Mouse (Mus musculus) cortical plate, adult 2 months (tissue): ENCODE measurements around the gene Sox14. TPM values are rescaled to one million over a fixed set of nuclear protein-coding genes. Genes with fewer than 3 reads are reported as not detected.

ENCODE experiments used
- H3K27ac ChIP-seq: fragments of 200-500 bp; 2 replicates; pipeline ENCODE4 v1.5.1; 2012; ENCODE audit warnings: low read length, control low read depth, inconsistent platforms; ENCODE audit not compliant: insufficient read depth
- H3K4me1 ChIP-seq: fragments of 200-500 bp; 2 replicates; pipeline ENCODE4 v1.6.1; 2011; ENCODE audit warnings: low read length; ENCODE audit not compliant: control insufficient read depth, insufficient read depth
- H3K4me3 ChIP-seq: fragments of 200-500 bp; 2 replicates; pipeline ENCODE4 v1.5.1; 2011; ENCODE audit warnings: mild to moderate bottlenecking, low read length, control low read depth; ENCODE audit not compliant: insufficient read depth
- CTCF ChIP-seq: fragments of 200-500 bp; IDR thresholded peaks from 2 replicates; pipeline ENCODE4 v1.5.1; 2011; ENCODE audit warnings: mild to moderate bottlenecking, control low read depth, low read length; ENCODE audit not compliant: insufficient read depth; ENCODE audit errors: extremely low read depth
- POLR2A ChIP-seq: fragments of 200-500 bp; IDR thresholded peaks from 2 replicates; pipeline ENCODE4 v1.6.1; 2011; ENCODE audit warnings: mild to moderate bottlenecking, low read length, control low read depth; ENCODE audit not compliant: insufficient read depth; ENCODE audit errors: extremely low read depth
- polyA plus RNA-seq: library from polyadenylated mRNA; depleted of rRNA; stranded (reverse); fragments of >200 nt; gene quantifications from 2 replicates; pipeline ENCODE4 v1.2.3, GENCODE M21; 2012; rRNA removed

Gene Sox14
- polyA plus RNA-seq, 1 experiment = not detected

GRCm38 (mm10) chr9:99853356-99853755 is 22.6 kb downstream of the Sox14 start:
- no peaks in the 10 kb centered on the region for H3K4me1 ChIP-seq
- no peak overlapping the region for H3K4me3 ChIP-seq
- no peak for TF ChIP-seq CTCF
- TF ChIP-seq POLR2A = no peak
- no peak overlapping the region for H3K27ac ChIP-seq

DNA sequence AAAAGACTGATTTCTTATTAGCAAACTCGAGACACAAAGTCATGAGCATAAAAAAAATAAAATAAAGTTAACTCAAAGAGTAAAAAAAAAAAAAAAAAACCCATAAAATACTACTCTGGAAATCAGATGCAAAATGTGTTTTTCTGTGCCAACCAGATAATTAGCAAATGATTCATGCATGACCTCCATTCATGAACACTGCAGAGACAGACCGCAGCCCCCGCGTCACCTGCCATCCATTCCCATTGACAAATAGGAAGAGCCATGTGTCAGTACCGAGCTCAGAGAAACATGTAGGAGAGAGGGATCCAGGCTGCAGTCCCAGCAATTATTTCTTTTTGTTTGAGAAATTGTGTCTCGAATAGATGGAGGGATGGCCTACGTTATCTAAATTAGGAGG is 25.6 kb downstream of the Sox14 start:
- Histone ChIP-seq H3K4me1 (no peaks in the 10 kb centered on the region), H3K4me3 (no peak overlapping the region), H3K27ac (no peak overlapping the region)
- TF ChIP-seq POLR2A = no peak
- TF ChIP-seq CTCF = no peak

- Histone ChIP-seq H3K4me1 (no peaks in the 10 kb centered on the region), H3K4me3 (no peak overlapping the region), H3K27ac (no peak overlapping the region)
- no peak for TF ChIP-seq POLR2A
- TF ChIP-seq CTCF = no peak
Measured at GRCm38 (mm10) chr9:99848327-99848726, 27.6 kb downstream of the Sox14 start.

- TF ChIP-seq POLR2A = no peak
- TF ChIP-seq CTCF = peak; percentile 87
- Histone ChIP-seq H3K27ac (no peak overlapping the region), H3K4me3 (no peak overlapping the region), H3K4me1 (no peaks in the 10 kb centered on the region)
Measured at GRCm38 (mm10) chr9:99846820-99847219, 29.1 kb downstream of the Sox14 start.

- no peak overlapping the region for H3K27ac ChIP-seq
- no peak for TF ChIP-seq CTCF
- TF ChIP-seq POLR2A = no peak
Measured at GRCm38 (mm10) chr9:99839367-99839766, 36.6 kb downstream of the Sox14 start.

GRCm38 (mm10) chr9:99838877-99839276 is 37.1 kb downstream of the Sox14 start:
- no peak for TF ChIP-seq POLR2A
- TF ChIP-seq CTCF = no peak
- no peak overlapping the region for H3K4me3 ChIP-seq
- H3K27ac ChIP-seq = no peak overlapping the region
- H3K4me1 ChIP-seq = 0 out of 2 replicates have a peak, but pooled peaks cover 2% of the 10 kb centered on the region

More at GRCm38 (mm10) chr9:99839367-99839766, 36.6 kb downstream of the Sox14 start:
- H3K4me1 ChIP-seq = 0 out of 2 replicates have a peak, but pooled peaks cover 2% of the 10 kb centered on the region
- H3K4me3 ChIP-seq = no peak overlapping the region

DNA sequence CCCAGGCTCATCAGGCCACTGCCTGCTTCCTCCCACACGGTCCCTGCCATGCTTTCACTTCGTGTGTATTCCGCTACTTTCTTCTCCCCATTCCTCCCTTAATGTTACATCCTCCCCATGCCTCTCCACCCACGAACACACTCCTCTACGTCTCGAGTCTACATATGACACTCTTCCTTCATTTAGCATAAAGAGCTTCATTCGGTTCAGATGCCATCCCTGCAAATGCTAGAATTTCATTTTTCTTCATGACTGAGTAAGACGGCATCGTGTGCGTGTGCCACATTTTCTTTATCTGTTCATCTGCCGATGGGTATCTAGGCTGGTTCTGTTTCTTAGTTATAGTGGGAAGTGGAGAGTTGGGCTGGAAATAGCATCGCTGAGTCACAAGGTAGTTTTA is 39.3 kb downstream of the Sox14 start:
- TF ChIP-seq POLR2A = no peak
- no peak for TF ChIP-seq CTCF
- no peak overlapping the region; the same call in 1 of the 2 replicates for H3K27ac ChIP-seq
- 0 out of 2 replicates have a peak, but pooled peaks cover 2% of the 10 kb centered on the region for H3K4me1 ChIP-seq
- H3K4me3 ChIP-seq = 0 out of 2 replicates have a peak overlapping the region, but pooled peaks have one; percentile 10

GRCm38 (mm10) chr9:99835624-99836430 is 40.1 kb downstream of the Sox14 start:
- Histone ChIP-seq H3K4me1 (0 out of 2 replicates have a peak, but pooled peaks cover 2% of the 10 kb centered on the region), H3K4me3 (no peak overlapping the region), H3K27ac (no peak overlapping the region)
- TF ChIP-seq CTCF (no peak), POLR2A (no peak)

Other genes starting within 250 kb of the Sox14 start
- 12.2 and 12.9 TPM in 2 replicates for gene Dzip1l, start 246.7 kb downstream of the Sox14 start, polyA plus RNA-seq
- gene Cldn18, start 158.9 kb downstream of the Sox14 start, polyA plus RNA-seq = not detected in 2 replicates